ENCODE assay signal across 8 mouse cellular contexts in the genomic region with DNA sequence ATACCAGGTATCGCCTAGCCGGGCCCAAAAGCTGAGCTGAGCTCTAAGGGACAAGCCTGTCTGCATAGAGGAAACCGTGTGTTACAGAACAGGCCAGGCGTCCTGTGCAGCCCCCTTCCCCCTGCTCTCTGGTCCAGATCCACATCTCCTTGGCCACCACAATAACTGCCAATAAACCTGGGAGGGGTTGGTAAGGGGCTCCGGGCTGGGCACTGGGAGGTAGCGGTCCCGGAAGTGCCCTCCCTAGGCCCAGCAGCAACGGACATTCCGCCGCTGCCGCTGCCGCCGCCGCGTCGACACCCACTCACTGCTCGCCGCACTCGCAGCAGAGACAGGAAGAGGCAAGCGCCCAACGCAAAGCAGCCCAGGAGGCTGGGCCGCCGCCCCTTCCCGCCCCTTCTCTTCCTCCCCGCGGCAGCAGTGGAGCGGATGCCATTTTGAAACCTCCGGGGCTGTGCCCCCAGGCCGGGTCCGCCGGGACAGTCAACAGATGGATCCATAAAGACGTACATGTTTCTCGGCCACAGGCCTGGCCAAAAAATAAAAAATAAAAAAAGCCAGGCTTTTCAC. TPM values are rescaled to one million over a fixed set of nuclear protein-coding genes. Genes with fewer than 3 reads are reported as not detected.
DNase-seq lines count a peak whose midpoint lies in the region; ATAC-seq lines count a peak whose summit lies in the region.

No protein-coding gene starts in this region.

- ATAC-seq in erythroid progenitor cell, adult 5-6 weeks (replicated peaks; ENCODE audit: low FRiP score, poor library complexity, severe bottlenecking), result peak; percentile 55
- peak; percentile 17 for ATAC-seq in heart, embryonic 14.5 days (ENCODE audit: insufficient number of reproducible peaks, insufficient read depth, low FRiP score, low read depth)
- peak; percentile 23 for ATAC-seq in liver, embryonic 15.5 days (ENCODE audit: insufficient read depth)
- ATAC-seq in stomach, embryonic 16.5 days (ENCODE audit: insufficient read depth, low FRiP score), result peak; percentile 43

- peak overlapping the region; percentile 78 to 97 for H3K4me3 ChIP-seq in heart, embryonic 14.5 days (ENCODE audit: control insufficient read depth in 1 of 2, insufficient read depth in 1 of 2, low read depth in 1 of 2, low read length in 2 of 2)
- H3K4me3 ChIP-seq in liver, embryonic 15.5 days (replicated peaks), result peak overlapping the region; percentile 81
- peak overlapping the region; percentile 85 for H3K4me3 ChIP-seq in stomach, embryonic 16.5 days (replicated peaks; ENCODE audit: low read length)

- no peaks in the 10 kb centered on the region for H3K27me3 ChIP-seq in heart, embryonic 14.5 days (ENCODE audit: control insufficient read depth, insufficient read depth, low read length)
- no peaks in the 10 kb centered on the region for H3K27me3 ChIP-seq in liver, embryonic 15.5 days
- H3K27me3 ChIP-seq in stomach, embryonic 16.5 days (ENCODE audit: control insufficient read depth, insufficient read depth, low read length), result no peaks in the 10 kb centered on the region

- peaks cover 49 to 63% of the 10 kb centered on the region in 2 experiments for H3K4me1 ChIP-seq in heart, embryonic 14.5 days (ENCODE audit: control insufficient read depth in 2 of 2, insufficient read depth in 2 of 2, low read length in 2 of 2)
- H3K4me1 ChIP-seq in liver, embryonic 15.5 days (replicated peaks), result peaks cover 78% of the 10 kb centered on the region
- H3K4me1 ChIP-seq in stomach, embryonic 16.5 days (ENCODE audit: control insufficient read depth, insufficient read depth, low read length), result peaks cover 57% of the 10 kb centered on the region

- no peaks in the 10 kb centered on the region for H3K9me3 ChIP-seq in heart, embryonic 14.5 days (ENCODE audit: control insufficient read depth, low read length)
- H3K9me3 ChIP-seq in liver, embryonic 15.5 days (replicated peaks), result no peaks in the 10 kb centered on the region
- no peaks in the 10 kb centered on the region for H3K9me3 ChIP-seq in stomach, embryonic 16.5 days (replicated peaks; ENCODE audit: control insufficient read depth, low read length)

- peaks cover 32% of the 10 kb centered on the region for H3K36me3 ChIP-seq in heart, embryonic 14.5 days (ENCODE audit: control insufficient read depth, insufficient read depth, low read length)
- peaks cover 25% of the 10 kb centered on the region for H3K36me3 ChIP-seq in liver, embryonic 15.5 days (replicated peaks)
- H3K36me3 ChIP-seq in stomach, embryonic 16.5 days (ENCODE audit: control insufficient read depth, insufficient read depth, low read length), result no peaks in the 10 kb centered on the region

- WGBS in heart, embryonic 14.5 days, result 3% methylated on average over 33 of the region's 33 CpGs
- 1% methylated on average over 33 of the region's 33 CpGs for WGBS in liver, embryonic 15.5 days (ENCODE audit: insufficient replicate concordance)
- 2% methylated on average over 33 of the region's 33 CpGs for WGBS in stomach, embryonic 16.5 days

- peak overlapping the region; percentile 95 for H3K9ac ChIP-seq in heart, embryonic 14.5 days (ENCODE audit: low read length)
- H3K9ac ChIP-seq in liver, embryonic 15.5 days, result peak overlapping the region; percentile 93
- peak overlapping the region; percentile 94 for H3K9ac ChIP-seq in stomach, embryonic 16.5 days (ENCODE audit: low read length)

- H3K4me2 ChIP-seq in heart, embryonic 14.5 days (ENCODE audit: low read length), result peak overlapping the region; percentile 81
- peak overlapping the region; percentile 99 for H3K4me2 ChIP-seq in liver, embryonic 15.5 days
- peak overlapping the region; percentile 99 for H3K4me2 ChIP-seq in stomach, embryonic 16.5 days (ENCODE audit: low read depth, low read length)

- peak; percentile 92 for DNase-seq in CD4-positive helper T cell, adult 2 months (ENCODE audit: low read depth, low spot score)
- DNase-seq in adrenal gland, postnatal 4 days (ENCODE audit: low spot score in 2 of 2), result peak; percentile 57 to 71
- peak; percentile 90 for DNase-seq in kidney, postnatal 10 days
- peak; percentile 83 to 86 for DNase-seq in natural killer cell, adult 2 months (ENCODE audit: low spot score in 2 of 2)

- H3K27ac ChIP-seq in heart, embryonic 14.5 days (replicated peaks in 1 of 2; ENCODE audit: control insufficient read depth in 1 of 2, insufficient read depth in 1 of 2, low read depth in 2 of 2, low read length in 2 of 2), result peak overlapping the region; percentile 85 to 96
- H3K27ac ChIP-seq in liver, embryonic 15.5 days (replicated peaks), result peak overlapping the region; percentile 89
- H3K27ac ChIP-seq in stomach, embryonic 16.5 days (ENCODE audit: low read length), result peak overlapping the region; percentile 93

RNA-seq across cellular contexts. Expression of a gene that starts 2.0 kb away (rescaled TPM):
- total RNA-seq in adrenal gland, postnatal 4 days (2021), result 100 to 1,000 TPM; 345 to 390 TPM
- total RNA-seq in erythroid progenitor cell, adult 5-6 weeks (2015; ENCODE audit: low replicate concordance), result 382 and 420 TPM in 2 replicates
- total RNA-seq in erythroid progenitor cell, adult 5-6 weeks (2017; ENCODE audit: low replicate concordance), result 334 and 357 TPM in 2 replicates
- polyA plus RNA-seq in heart, embryonic 14.5 days (2014; fragmentation: Nextera tagmentation; extraction: Ambion mirVana), result 379 and 410 TPM in 2 replicates
- 162 and 167 TPM in 2 replicates for polyA plus RNA-seq in liver, embryonic 15.5 days (2015; fragmentation: Nextera tagmentation; extraction: Ambion mirVana)
- 308 and 311 TPM in 2 replicates for polyA plus RNA-seq in stomach, embryonic 16.5 days (2015; fragmentation: Nextera tagmentation; extraction: Ambion mirVana)

RNA-seq across cellular contexts. Expression of a gene that starts 24.1 kb away (rescaled TPM):
- total RNA-seq in adrenal gland, postnatal 4 days (2021), result 10 to 100 TPM; 16.9 to 19.4 TPM
- total RNA-seq in erythroid progenitor cell, adult 5-6 weeks (2015; ENCODE audit: low replicate concordance), result not detected in 2 replicates
- not detected in 2 replicates for total RNA-seq in erythroid progenitor cell, adult 5-6 weeks (2017; ENCODE audit: low replicate concordance)
- 6.5 and 7.2 TPM in 2 replicates for polyA plus RNA-seq in heart, embryonic 14.5 days (2014; fragmentation: Nextera tagmentation; extraction: Ambion mirVana)
- polyA plus RNA-seq in liver, embryonic 15.5 days (2015; fragmentation: Nextera tagmentation; extraction: Ambion mirVana), result 0.74 and 0.77 TPM in 2 replicates
- 14.9 and 16.3 TPM in 2 replicates for polyA plus RNA-seq in stomach, embryonic 16.5 days (2015; fragmentation: Nextera tagmentation; extraction: Ambion mirVana)

RNA-seq across cellular contexts. Expression of a gene that starts 36.2 kb away (rescaled TPM):
- total RNA-seq in adrenal gland, postnatal 4 days (2021), result 10 to 100 TPM; 10.1 to 37.4 TPM
- total RNA-seq in erythroid progenitor cell, adult 5-6 weeks (2015; ENCODE audit: low replicate concordance), result not detected in 2 replicates
- not detected in 2 replicates for total RNA-seq in erythroid progenitor cell, adult 5-6 weeks (2017; ENCODE audit: low replicate concordance)
- 2.7 TPM in 2 replicates for polyA plus RNA-seq in heart, embryonic 14.5 days (2014; fragmentation: Nextera tagmentation; extraction: Ambion mirVana)
- 35.0 and 50.9 TPM in 2 replicates for polyA plus RNA-seq in liver, embryonic 15.5 days (2015; fragmentation: Nextera tagmentation; extraction: Ambion mirVana)
- polyA plus RNA-seq in stomach, embryonic 16.5 days (2015; fragmentation: Nextera tagmentation; extraction: Ambion mirVana), result 13.0 and 15.1 TPM in 2 replicates

RNA-seq across cellular contexts. Expression of a gene that starts 45.7 kb away (rescaled TPM):
- total RNA-seq in adrenal gland, postnatal 4 days (2021), result 10 to 100 TPM; 40.9 to 41.4 TPM
- 206 and 249 TPM in 2 replicates for total RNA-seq in erythroid progenitor cell, adult 5-6 weeks (2015; ENCODE audit: low replicate concordance)
- 122 and 166 TPM in 2 replicates for total RNA-seq in erythroid progenitor cell, adult 5-6 weeks (2017; ENCODE audit: low replicate concordance)
- polyA plus RNA-seq in heart, embryonic 14.5 days (2014; fragmentation: Nextera tagmentation; extraction: Ambion mirVana), result 44.6 and 45.7 TPM in 2 replicates
- polyA plus RNA-seq in liver, embryonic 15.5 days (2015; fragmentation: Nextera tagmentation; extraction: Ambion mirVana), result 161 and 198 TPM in 2 replicates
- polyA plus RNA-seq in stomach, embryonic 16.5 days (2015; fragmentation: Nextera tagmentation; extraction: Ambion mirVana), result 62.0 and 77.7 TPM in 2 replicates

RNA-seq across cellular contexts. Expression of a gene that starts 46.3 kb away (rescaled TPM):
- 1 to 10 TPM in 1 of 2 experiments, under 1 TPM in 1; 0.73 to 1.6 TPM for total RNA-seq in adrenal gland, postnatal 4 days (2021)
- total RNA-seq in erythroid progenitor cell, adult 5-6 weeks (2015; ENCODE audit: low replicate concordance), result not detected in 2 replicates
- total RNA-seq in erythroid progenitor cell, adult 5-6 weeks (2017; ENCODE audit: low replicate concordance), result 1.9 TPM in 1 of 2 replicates, not detected in the other
- 0.63 and 1.7 TPM in 2 replicates for polyA plus RNA-seq in heart, embryonic 14.5 days (2014; fragmentation: Nextera tagmentation; extraction: Ambion mirVana)
- polyA plus RNA-seq in liver, embryonic 15.5 days (2015; fragmentation: Nextera tagmentation; extraction: Ambion mirVana), result 1.2 and 1.3 TPM in 2 replicates
- 0.42 and 2.0 TPM in 2 replicates for polyA plus RNA-seq in stomach, embryonic 16.5 days (2015; fragmentation: Nextera tagmentation; extraction: Ambion mirVana)

Comparison
In these comparisons a context has a peak if more than half of its experiments do, and no peak if none do; other contexts are left out.
1. Peak in every context shown above with its lines: DNase-seq, ATAC-seq, H3K4me3 ChIP-seq and H3K27ac ChIP-seq.